Mouse (Mus musculus): ENCODE data around the gene Afdn. TPM values are rescaled to one million over a fixed set of nuclear protein-coding genes. Genes with fewer than 3 reads are reported as not detected.

Afdn gene
- 56.7 and 71.7 TPM in 2 replicates for polyA plus RNA-seq (2015; fragmentation: Nextera tagmentation; extraction: Ambion mirVana)

GRCm38 (mm10) chr17:13759853-13760627, at the start of gene Afdn:
Afdn (plus strand) TSS chr17:13760539.

DNA sequence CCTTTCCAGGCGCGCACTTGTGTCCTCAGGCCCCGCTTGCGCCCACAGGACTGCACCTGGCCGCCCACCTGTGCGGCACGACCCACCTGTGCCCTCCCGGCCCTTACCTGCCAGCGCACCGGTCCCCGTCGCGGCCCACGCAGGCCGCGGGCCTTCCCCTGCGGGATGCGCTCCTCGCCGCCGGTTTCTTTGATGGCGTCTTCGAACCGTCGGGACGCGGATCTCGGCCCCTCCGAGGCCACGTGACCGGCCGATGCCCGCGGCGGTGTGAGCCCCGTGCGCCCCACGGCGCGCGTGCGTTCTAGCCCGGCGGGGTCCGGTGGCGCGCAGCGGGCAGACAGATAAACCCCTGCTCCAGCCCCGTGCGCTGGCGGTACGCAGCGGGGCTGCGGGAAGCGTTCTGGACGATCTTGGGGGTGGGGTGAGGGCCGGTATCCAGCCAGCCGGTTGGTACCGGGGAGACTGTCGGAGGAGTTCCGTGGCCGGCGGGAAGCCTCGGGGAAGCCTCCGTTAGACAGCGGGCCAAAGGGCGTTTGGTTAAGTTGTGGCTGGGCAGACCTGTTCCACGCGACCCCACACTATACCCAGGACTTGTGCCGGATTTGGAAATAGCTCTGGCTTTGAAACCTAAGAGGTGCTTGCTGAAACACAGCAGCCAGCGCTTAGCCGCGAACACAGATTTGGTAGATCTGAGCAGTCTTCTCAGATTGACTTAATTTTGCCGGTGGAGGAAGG, 1.0 kb downstream of the Afdn start, which contains the start of gene Tcte2:
Gene Tcte2 (minus strand): TSS at position 647 of the 735 bp plus-strand sequence.

DNA sequence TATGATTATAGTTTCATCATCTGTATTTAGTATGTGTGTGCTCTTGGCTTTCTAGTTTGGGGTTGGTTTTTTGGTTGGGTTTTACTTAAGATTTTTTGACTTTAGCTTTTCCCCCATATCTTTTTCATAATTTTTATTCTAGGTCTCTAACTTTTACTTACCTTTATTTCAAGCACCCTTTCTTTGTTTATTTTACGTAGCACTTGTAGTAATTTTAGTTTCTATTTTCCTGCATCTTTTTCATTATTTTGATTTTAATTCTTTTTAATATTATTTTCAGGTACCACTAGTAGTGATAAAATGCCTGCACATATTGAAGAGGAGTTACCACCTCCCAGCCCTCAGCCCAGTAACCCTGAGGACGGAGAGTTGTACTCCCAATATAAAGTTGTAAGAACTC, 187.7 kb downstream of the Afdn start, which contains the start of gene Gm7168:
Gene Gm7168 (plus strand): TSS at position 301 of the 400 bp plus-strand sequence.

Other genes with a start within 250 kb of the Afdn start
- 2.3 and 3.1 TPM in 2 replicates for gene Tcte2, start 1.3 kb downstream of the Afdn start, polyA plus RNA-seq (2015; fragmentation: Nextera tagmentation; extraction: Ambion mirVana)
- gene Gm7168, start 187.8 kb downstream of the Afdn start, polyA plus RNA-seq (2015; fragmentation: Nextera tagmentation; extraction: Ambion mirVana): not detected in 2 replicates
- not detected in 2 replicates for gene Gm7356, start 243.2 kb downstream of the Afdn start, polyA plus RNA-seq (2015; fragmentation: Nextera tagmentation; extraction: Ambion mirVana)